Mouse (Mus musculus): ENCODE results near the gene AI661453. TPM values are rescaled to one million over a fixed set of nuclear protein-coding genes. Genes with fewer than 3 reads are reported as not detected.

Gene AI661453
- polyA plus RNA-seq, 2 experiments from 2014 or later = 0.15 TPM; not detected in 1

DNA sequence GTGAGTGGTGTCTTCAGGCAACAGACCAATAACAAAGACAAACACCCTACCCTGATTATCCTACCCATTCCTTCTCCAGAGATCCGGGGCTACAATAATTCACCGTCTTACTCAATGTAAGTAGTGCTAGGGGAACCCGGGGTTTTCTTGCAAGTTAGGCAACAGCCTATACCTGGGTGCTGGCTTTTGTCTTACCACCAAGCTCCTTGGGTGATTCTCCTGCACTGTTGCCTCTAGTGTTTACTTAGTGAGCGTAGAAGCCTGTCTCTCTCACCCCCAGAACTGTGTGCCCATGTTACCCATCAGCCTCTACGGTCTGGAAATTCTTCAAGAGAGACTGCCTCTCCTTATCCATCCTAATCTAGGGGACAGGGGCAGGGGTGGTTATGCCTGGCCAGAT is 67.8 kb downstream of the AI661453 start:
- no peak for ATAC-seq

DNA sequence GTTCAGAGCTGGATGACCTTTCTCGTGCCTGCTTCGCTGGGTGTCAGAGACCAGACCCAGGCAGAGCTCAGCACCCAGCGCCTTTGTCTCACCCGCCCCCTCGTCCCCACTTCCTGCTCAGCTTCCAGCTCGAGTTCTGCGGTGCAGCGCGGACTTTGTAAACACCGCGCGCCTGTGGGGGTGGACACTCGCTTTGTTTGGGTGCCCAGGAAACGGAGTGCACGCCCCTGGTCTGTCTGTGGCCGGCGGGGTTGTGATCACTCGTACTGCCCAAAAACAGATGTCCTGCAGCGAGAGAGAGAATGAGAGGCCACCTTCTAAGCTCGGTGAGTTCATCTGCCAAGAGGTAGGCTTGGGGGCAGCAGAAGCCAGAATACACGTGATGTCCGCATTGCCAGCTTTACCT is 68.5 kb downstream of the AI661453 start, which contains the start of gene Ccnd3:
Gene Ccnd3 (plus strand): TSS at position 111 of the 406 bp plus-strand sequence.
- peak; percentile 44 for ATAC-seq

GRCm38 (mm10) chr17:47505566-47505965 is 69.2 kb downstream of the AI661453 start:
- no peak for ATAC-seq

- ATAC-seq = no peak
These were observed 69.6 kb downstream of the AI661453 start for GRCm38 (mm10) chr17:47506042-47506441.

- no peak for ATAC-seq
These were observed 70.3 kb downstream of the AI661453 start for GRCm38 (mm10) chr17:47506697-47507096.

- peak; percentile 3 for ATAC-seq
These were observed 71.1 kb downstream of the AI661453 start for GRCm38 (mm10) chr17:47507523-47507922.

DNA sequence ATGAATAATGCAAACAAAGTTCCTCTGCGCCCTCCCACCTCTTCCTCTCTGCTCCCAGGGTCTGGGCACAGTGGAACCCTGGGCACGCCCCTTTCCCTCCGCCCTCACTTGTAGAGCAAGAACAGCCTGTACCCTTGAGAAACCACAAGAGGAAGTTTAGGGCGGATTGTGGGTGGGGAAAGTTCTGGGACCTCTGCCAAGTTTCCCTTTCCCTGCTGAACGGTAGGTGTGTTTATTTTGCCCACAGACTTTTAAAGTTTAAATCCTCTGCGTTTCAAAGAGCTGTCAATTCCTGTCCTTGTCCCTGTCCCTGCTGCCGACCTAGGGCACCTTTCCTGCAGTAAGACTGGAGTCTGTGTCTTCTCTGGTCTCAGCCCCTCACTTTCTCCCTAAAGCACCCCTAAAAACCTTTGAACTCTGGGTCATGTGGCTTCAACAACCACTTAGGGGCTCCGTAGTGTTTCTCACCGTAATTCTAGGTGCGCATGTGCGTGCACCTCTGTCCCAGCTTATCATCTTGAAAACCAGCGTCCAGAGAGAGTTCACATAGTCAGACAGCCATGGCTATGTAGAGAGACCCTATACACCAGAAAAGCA is 71.7 kb downstream of the AI661453 start:
- ATAC-seq = peak; percentile 62

DNA sequence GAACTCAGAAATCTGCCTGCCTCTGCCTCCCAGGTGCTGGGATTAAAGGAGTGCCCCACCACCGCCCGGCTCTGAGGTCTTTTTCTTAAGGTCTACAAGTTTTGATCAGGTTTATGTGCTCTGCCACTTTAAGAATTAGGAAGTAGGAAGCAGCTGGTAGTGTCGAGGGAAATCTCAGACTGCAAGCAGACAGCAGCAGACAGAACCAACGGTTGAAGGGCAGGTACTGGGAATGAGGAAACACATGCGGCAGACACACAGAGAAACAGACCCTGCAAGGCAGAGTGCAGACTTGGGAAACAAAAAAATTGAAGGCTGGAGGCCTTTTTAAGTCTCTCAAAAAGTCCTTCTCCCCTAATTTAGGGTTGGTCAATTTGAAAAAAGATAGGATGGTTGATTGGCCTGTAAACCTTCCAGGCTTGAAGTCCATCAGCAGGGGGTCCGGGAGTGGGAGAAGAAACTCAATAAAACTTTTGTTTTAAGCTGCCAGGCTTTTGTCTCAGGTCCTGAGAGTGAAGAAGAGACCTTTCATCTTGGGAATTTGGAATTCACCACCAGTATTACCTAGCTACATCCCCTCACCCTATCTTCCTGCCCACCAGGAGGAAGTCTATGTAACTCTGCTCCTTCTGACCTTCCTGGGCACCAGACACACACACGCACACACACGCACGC is 72.8 kb downstream of the AI661453 start:
- no peak for ATAC-seq

DNA sequence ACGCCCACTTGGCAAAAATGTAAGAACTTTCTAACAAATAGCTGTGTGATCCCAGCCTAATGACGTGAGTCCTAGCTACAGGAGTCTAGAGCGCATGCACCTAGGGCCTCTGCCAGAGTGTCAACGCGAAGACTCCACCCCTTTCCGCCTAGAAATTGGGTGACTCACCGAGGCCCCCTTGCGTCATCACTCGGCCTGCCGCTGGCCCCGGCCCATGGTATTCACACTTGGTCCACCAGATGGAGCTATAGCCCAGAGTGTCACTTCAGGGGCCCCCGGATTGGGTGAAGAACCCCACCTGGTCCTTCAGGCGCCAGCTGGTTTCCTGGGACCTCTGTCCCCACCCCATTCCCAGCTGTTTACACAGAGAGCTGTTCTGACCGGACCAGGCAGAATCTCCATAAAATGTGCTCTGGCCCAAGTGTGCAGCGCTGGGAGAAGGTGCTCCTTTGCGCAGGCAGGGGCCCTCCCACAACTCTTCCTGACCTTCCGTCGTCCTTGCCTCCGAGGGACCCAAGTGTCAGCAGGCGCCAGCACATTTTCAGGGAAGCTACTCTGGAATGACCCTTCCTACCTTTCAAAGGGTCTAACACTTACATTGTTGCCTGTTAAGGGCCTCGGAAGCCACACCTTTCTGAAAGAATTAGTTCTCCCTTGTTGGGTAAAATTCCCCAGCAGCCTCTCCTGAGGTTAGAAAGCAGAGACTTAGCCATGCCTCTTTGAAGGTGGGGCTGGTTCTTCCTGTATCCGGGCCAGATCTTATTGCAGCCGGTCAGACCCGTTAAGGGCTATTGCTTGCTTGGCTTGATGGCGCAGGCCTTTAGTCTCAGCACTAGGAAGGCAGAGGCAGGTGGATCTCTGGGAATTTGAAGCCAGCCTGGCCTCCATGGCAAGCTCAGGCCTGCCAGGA is 75.0 kb downstream of the AI661453 start:
- peak; percentile 81 for ATAC-seq

- no peak for ATAC-seq
These were observed 76.8 kb downstream of the AI661453 start for GRCm38 (mm10) chr17:47512956-47513775.

GRCm38 (mm10) chr17:47515180-47515844 is 78.9 kb downstream of the AI661453 start:
- peak; percentile 15 for ATAC-seq

GRCm38 (mm10) chr17:47516232-47516631 is 79.8 kb downstream of the AI661453 start:
- ATAC-seq = no peak

GRCm38 (mm10) chr17:47518205-47518604 is 81.8 kb downstream of the AI661453 start:
- no peak for ATAC-seq

Other genes with a start within 250 kb of the AI661453 start
- 10 to 100 TPM; 30.8 to 36.4 TPM for gene Mrps10, start 67.7 kb upstream of the AI661453 start, polyA plus RNA-seq (2017; shearing (Covaris generic))
- 1 to 10 TPM; 1.1 TPM for gene Guca1b, start 51.2 kb upstream of the AI661453 start, polyA plus RNA-seq (2017; shearing (Covaris generic))
- gene Guca1a, start 36.0 kb upstream of the AI661453 start, polyA plus RNA-seq (2017; shearing (Covaris generic)) = not detected
- not detected for gene 1700001C19Rik, start 761 bp downstream of the AI661453 start, polyA plus RNA-seq (2017; shearing (Covaris generic))
- gene Taf8, start 65.7 kb downstream of the AI661453 start, polyA plus RNA-seq (2017; shearing (Covaris generic)) = 10 to 100 TPM; 51.5 to 61.3 TPM
- 100 to 1,000 TPM; 133 to 141 TPM for gene Ccnd3, start 68.4 kb downstream of the AI661453 start, polyA plus RNA-seq (2017; shearing (Covaris generic))
- 10 to 100 TPM in 1 of 2 experiments, 1 to 10 TPM in 1; 6.6 to 10.8 TPM for gene Bysl, start 174.9 kb downstream of the AI661453 start, polyA plus RNA-seq (2017; shearing (Covaris generic))
- 10 to 100 TPM; 23.6 to 30.0 TPM for gene Med20, start 175.0 kb downstream of the AI661453 start, polyA plus RNA-seq (2017; shearing (Covaris generic))
- 1 to 10 TPM in 1 of 2 experiments, under 1 TPM in 1; 0.89 to 1.1 TPM for gene Gm20517, start 175.0 kb downstream of the AI661453 start, polyA plus RNA-seq (2017; shearing (Covaris generic))
- under 1 TPM; 0.60 to 0.71 TPM for gene Usp49, start 194.1 kb downstream of the AI661453 start, polyA plus RNA-seq (2017; shearing (Covaris generic))

Data from activated CD4-positive, CD25-positive, alpha-beta regulatory T cell, adult 4 months (primary cell).